Mouse (Mus musculus) T-helper 1 cell (primary cell): Measurements from ENCODE around the gene Dpf3.

Source experiments
- in situ Hi-C: fragments of 300-600 bp; cut with MboI, MseI; formaldehyde crosslinking; loops from one replicate; pipeline ENCODE4 v1.15.1; 2025; ENCODE audit warnings: high pct_unique_total_duplicates

The Dpf3 gene

GRCm38 (mm10) chr12:83471760-83472159 lies 15.8 kb downstream of the Dpf3 start:
- in situ Hi-C loops: no loop called here

GRCm38 (mm10) chr12:83470085-83470484 lies 17.4 kb downstream of the Dpf3 start:
- in situ Hi-C loops: no loop called here

- in situ Hi-C loops: no loop called here
Measured at GRCm38 (mm10) chr12:83466508-83467430, 20.7 kb downstream of the Dpf3 start.

GRCm38 (mm10) chr12:83466053-83466452 lies 21.5 kb downstream of the Dpf3 start:
- in situ Hi-C loops: no loop called here

DNA sequence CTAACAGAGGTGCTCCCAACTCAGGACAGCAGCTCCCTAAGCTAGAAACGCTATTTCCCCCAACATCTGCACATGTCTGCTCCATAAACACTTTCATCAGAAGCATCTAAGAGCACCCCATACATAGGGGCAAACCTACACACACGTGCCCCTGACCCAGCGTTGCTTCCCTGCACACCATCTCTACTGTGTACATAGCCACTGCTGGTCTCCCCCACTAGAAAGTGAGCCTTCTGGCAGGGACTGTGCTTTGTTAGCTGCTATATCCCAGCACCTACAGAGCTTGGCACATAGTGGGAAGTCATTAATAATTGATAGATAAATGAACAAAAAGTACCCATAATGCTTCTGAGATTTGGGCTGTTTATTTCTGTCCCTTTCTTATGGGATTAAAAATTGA lies 27.2 kb downstream of the Dpf3 start:
- in situ Hi-C loops: no loop called here

DNA sequence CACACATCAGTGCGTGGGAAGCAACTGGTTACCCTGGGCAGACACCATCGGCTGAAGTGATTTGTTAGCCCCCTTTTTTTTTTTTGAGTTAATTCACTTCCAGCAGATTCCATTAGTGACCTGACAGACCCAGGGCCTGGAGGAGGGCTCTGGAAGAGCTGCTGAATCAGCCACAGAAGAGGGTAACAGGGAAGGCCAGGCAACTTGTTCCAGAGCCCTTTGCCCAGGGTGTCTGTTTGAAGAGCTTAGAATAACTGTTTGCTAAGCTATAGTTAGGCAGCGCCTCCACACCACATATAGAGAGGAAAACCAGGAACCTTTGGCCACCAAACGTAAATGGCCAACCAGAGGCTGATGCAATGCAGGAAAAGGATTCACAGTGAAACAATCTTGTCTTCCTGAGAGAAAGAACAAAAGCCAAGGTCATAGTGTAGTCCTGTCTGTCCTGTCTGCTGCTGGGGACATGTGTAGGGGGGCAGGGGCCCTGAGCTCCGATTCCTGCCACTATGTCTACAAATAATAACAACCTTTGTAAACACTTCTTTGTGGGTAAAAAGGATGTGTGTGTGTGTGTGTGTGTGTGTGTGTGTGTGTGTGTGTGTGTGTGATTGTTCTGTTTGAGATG lies 32.7 kb downstream of the Dpf3 start:
- in situ Hi-C loops: no loop called here

GRCm38 (mm10) chr12:83451850-83452249 lies 35.7 kb downstream of the Dpf3 start:
- in situ Hi-C loops: no loop called here

- in situ Hi-C loops: no loop called here
Measured at GRCm38 (mm10) chr12:83450471-83450870, 37.0 kb downstream of the Dpf3 start.

- in situ Hi-C loops: no loop called here
Measured at GRCm38 (mm10) chr12:83449202-83449601, 38.3 kb downstream of the Dpf3 start.

DNA sequence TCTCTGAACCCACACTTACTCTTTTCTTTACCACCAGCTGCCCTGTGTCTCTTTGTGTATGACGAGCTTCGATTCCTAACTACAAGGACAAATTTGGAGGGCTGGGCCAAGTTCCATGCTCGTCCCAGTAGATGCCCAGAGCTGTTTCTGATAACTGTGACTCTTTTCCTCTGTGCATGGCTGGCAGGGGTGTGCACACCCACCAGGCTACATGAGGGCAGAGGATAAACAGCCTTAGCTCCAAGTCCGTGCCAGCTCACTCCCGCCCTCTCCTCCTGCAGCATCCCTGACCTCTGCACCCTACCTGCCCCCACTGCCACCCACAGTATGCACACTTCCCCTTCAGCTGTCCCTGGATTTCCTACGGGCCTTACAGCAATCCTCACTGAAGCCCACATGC lies 41.9 kb downstream of the Dpf3 start:
- in situ Hi-C loops: no loop called here

GRCm38 (mm10) chr12:83444448-83444847 lies 43.1 kb downstream of the Dpf3 start:
- in situ Hi-C loops: no loop called here

- in situ Hi-C loops: no loop called here
Measured at GRCm38 (mm10) chr12:83438002-83438401, 49.5 kb downstream of the Dpf3 start.

DNA sequence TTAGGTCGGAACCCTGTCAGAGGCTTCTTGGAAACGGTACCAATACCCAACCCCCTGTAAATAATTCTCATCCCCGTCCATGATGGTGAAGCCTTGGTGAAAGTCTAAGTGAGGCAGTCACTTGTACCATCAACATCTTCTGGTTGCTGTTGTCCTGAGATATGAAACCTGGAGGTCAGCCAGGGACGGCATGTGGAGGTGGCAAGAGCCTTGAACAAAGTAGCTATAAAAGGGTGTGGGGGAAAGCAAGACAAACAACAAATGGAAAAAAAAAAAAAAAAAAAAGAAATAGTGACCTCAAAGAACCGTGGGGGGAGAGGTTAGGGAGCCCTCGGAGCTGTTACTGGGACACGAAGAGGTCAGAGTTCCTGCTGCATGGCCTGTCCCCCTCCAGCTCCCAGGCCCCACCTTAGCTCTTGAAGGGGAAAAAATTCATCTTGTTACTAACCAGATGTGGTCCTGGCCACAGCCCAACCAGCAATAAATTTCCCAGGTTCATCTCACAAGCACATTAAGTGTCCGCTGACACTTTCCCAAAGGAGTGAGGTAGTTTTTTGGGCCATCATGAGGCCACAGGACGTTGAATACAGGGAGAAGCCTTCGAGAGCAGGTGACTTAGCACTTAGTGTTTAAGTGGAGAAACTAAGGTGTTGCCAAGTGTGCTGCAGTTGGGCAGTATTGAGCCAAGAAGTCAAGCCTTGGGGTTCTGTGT lies 53.4 kb downstream of the Dpf3 start:
- in situ Hi-C loops: no loop called here

- in situ Hi-C loops: no loop called here
Measured at GRCm38 (mm10) chr12:83433436-83433835, 54.1 kb downstream of the Dpf3 start.

DNA sequence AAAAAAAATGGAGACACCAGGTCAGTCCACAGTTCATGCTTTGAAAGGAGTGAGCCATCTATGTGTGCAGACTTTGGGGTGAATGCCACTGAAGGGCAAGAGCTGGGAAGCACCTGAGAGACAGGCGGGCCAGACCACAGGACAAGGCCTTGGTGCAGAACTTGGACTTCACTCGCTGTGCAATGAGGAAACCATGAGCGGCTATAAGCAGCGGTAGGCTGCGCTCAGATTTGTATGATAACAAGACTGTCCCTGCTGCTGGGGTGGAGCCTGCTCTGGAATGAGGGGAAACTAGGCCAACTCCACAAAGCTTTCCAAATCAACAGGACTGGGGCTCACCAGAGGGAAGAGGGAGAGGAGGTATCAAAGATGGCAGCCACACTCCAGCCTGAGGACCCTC lies 57.3 kb downstream of the Dpf3 start:
- in situ Hi-C loops: no loop called here

GRCm38 (mm10) chr12:83428016-83428415 lies 59.5 kb downstream of the Dpf3 start:
- in situ Hi-C loops: no loop called here

GRCm38 (mm10) chr12:83427601-83428000 lies 59.9 kb downstream of the Dpf3 start:
- in situ Hi-C loops: no loop called here

GRCm38 (mm10) chr12:83426326-83426725 lies 61.2 kb downstream of the Dpf3 start:
- in situ Hi-C loops: no loop called here

DNA sequence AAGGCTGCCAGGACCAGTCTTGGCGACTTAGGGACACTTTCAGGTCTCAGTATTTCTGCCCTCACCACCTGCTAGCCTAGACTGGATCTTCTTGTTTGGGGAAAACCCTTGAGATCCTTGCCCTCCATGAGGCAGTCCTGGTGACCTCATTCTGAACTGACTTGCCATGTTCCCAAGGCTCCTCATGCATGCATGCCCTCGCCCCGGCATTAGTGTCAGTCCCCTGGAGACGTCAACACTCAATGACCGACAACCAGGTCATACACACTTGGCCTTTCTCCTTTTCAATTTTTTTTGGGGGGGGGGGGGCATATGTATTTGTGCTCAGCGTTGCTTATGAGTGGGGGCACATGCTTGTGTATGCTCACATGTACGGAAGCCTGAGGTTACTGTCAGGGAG lies 61.8 kb downstream of the Dpf3 start:
- in situ Hi-C loops: no loop called here

- in situ Hi-C loops: no loop called here
Measured at GRCm38 (mm10) chr12:83424720-83425444, 62.6 kb downstream of the Dpf3 start.

GRCm38 (mm10) chr12:83424086-83424719 lies 63.3 kb downstream of the Dpf3 start:
- in situ Hi-C loops: no loop called here
